Mouse (Mus musculus): ENCODE data around the gene Nsa2. TPM values are rescaled to one million over a fixed set of nuclear protein-coding genes. Genes with fewer than 3 reads are reported as not detected.
"Not testable (repeated sequence)": the region's sequence is repeated elsewhere in the genome, so short reads cannot be mapped to it uniquely, and the experiment has no call there.

Gene Nsa2
- total RNA-seq (2021) = 10 to 100 TPM; 71.6 to 76.4 TPM

DNA sequence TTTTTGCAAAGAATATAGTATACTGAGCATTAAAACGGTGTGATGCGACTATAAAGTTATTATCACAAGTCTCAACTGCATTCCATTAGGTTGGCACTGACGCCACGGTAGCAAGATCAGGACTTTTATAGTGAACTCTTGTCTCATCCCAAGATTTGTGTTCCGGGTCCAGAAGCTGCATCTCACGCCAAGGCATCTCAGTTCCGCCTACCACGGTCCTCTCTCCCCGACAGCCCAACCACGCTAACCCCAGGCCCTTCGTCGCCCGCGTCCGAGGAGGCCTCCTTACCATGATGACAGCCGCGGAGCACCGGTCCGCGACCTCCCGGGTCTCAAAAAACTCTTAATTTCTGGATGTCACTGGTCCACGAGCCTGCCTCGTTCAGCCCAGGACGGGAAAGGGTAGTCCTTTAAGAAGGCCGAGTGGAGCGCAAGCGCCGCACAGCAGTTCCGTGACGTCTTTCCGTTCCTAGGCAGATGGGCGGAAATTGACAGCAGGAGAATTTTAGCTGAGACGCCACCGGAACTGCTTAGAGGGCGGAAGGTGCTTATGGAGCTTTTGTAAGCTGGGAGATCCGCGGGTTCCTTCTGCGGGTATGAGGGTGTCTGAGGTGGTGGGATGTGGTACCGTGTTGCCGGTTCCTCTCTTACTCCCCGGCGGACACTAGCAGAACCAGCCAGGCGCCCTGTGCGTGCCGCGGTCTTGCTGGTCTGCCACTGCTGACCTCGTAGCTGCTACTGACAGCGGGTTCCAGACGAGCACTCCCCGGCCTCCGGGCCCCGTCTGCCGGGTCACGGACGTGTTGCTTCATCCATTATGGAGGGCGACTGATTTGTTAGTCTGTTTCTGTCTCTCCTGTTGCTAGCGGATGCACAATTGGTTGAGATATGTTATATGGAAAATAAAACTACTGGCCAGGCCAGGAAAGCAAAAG lies at the start of gene Nsa2, which contains the start of gene Gfm2:
Gene Nsa2, minus strand, starts transcription at position 472 of the 935 bp plus-strand sequence.
Gene Gfm2, plus strand, starts transcription at position 472 of the 935 bp plus-strand sequence.
- peak; percentile 86 for DNase-seq
- intact Hi-C loops (cut with DNase I) = no loop called here

DNA sequence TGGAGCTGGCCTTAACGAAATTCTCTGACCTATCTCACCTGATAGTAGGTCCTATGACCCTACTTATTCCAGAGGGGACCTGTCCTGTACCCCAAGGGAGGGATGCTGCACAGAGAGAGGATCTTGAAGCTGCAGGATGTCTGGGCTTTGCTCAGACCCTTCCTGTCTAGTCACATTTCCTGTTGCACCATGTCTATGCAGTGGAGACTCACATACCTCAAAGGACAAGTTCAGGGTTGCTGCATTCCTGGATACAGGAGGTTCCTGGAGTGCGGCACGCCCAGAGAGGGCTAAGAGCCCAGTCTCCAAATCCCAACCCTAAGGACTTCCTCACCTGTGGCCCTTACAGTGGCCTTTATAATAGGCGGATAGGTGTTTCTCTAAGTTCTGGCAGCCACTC lies 48.6 kb upstream of the Nsa2 start:
- intact Hi-C loops (cut with DNase I) = no loop called here
- no peak for DNase-seq

DNA sequence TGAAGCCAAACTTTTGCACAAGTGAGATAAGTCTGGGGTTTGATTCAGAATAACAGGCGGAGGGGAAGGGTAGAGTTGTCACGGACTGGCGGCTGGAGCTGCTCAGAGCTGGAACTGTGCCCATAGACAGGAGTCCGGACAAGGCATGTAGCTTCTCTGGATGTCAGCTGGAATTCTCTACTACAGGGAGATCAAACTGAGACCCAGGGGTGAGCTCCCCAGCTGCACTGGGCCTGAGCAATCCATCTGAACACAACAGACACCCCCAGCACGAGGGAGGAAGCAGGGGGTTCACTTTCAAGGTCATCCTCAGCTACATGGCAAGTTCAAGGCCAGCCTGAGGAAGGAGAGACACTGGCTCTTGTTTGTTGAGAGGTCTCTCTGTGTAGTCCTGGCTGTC lies 46.9 kb upstream of the Nsa2 start:
- no peak for DNase-seq
- intact Hi-C loops (cut with DNase I) = no loop called here

DNA sequence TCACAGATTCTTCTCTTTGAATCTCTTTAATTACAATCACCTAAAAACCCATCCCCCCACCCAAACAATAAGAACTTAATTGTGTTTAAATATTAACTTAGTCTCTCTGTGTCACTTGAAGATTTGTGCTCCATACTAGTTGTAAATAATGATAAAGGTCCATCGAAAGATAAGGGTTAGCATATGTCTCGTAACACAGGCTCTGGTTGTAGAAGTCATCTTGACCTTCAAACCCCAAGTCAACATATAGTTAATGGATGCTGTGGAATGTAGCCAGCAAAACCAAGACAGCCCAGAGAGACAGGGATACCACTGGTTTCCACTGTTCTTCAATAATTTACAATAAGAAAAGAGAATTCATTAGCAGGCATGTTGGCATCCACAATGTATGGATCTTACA lies 46.4 kb upstream of the Nsa2 start:
- DNase-seq = no peak

DNA sequence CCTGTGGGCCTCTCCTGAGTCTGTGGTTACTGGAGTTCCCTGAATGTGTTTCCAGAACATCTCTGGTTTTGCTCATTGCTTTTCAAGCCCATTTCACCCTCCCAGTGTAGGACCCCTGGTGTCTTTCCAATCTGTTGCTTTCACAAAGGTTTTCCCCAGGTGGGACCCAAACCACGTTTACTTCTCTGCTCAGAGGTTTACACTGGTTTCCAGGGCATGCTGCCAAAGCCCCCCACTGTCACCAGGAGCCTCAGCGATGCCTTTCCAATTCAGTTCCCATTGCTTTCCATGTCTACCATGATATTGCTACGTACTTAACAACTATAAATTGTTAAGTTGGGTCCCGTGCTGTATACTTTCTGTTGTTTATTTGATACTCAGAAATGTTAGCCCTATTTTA lies 45.1 kb upstream of the Nsa2 start:
- peak; percentile 42 for DNase-seq
- intact Hi-C loops (cut with DNase I) = no loop called here

More for the DNA sequence above, 46.4 kb upstream of the Nsa2 start:
- intact Hi-C loops (cut with DNase I) = no loop called here

DNA sequence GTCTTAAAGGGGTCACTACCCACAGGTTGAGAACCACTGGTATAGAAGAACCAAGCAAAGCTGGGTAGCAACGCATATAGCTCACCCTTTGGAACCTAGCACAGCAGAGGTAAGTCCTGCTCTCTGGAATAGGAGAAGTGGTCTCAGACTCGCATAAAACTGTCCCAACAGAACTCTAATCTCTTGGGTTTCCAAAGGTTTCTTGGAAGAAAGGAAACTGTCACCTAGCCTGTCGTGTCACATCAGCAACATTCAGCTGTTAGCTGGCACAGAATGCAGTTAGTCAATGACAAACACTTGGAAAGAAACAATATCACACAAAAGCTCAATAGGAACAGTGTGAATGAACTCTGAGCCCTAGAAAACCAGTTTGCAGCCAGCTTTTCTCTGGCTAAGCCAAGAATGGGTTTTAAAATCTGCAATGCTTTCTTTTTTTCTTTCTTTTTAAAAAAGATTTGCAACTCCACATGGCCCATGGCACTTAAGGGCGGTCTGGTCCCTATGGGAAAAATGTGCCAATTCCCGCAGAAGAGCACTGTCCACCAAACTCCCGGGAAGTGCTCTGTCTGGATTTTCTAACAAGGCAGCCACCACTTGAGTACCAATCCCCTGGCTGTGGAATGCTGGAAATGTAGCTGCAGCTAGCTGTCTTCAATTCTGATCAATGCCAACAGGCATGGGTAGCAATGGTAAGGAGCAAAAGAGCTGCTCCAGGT lies 42.5 kb upstream of the Nsa2 start:
- intact Hi-C loops (cut with DNase I) = no loop called here

DNA sequence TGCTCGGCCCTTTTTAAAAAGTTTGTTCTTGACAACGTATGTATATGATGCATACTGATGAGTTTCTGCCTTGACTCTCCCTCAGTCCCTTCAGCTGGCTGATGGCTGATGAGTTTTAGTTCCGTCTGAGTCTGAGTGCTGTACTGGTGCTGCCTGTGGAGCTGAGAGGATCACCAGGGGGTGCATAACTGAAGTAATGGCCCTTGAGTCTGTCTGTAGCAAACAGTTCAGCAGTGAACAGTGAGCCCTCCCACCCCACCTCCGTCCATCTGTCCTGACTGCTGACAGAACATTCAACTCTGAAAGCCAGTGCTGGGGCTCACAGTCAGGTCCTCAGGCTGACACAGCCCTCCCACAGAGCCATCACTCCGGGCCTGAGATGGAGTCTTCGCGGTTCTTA lies 41.2 kb upstream of the Nsa2 start:
- intact Hi-C loops (cut with DNase I) = no loop called here
- no peak for DNase-seq

More for the DNA sequence above, 42.5 kb upstream of the Nsa2 start:
- no peak for DNase-seq

DNA sequence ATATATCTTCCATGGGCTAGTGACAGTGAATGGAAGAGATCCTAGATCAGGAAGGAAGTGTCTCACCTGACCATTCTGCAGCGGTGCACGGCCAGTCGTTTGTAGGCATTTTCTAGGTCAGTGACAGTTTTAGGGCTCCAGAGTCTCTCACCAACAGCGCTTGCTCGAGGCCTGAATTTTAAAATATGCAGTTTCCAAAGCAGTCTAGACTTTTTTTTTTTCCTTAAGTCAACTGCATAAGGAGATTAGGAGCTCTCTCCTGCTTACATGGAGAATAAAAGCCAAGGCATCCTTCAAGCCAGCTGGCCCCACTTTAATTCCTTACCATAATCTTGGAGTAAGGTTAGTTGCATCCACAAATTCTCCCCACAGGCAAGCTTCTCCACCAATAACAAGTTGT lies 39.0 kb upstream of the Nsa2 start:
- intact Hi-C loops (cut with DNase I) = no loop called here
- no peak for DNase-seq

DNA sequence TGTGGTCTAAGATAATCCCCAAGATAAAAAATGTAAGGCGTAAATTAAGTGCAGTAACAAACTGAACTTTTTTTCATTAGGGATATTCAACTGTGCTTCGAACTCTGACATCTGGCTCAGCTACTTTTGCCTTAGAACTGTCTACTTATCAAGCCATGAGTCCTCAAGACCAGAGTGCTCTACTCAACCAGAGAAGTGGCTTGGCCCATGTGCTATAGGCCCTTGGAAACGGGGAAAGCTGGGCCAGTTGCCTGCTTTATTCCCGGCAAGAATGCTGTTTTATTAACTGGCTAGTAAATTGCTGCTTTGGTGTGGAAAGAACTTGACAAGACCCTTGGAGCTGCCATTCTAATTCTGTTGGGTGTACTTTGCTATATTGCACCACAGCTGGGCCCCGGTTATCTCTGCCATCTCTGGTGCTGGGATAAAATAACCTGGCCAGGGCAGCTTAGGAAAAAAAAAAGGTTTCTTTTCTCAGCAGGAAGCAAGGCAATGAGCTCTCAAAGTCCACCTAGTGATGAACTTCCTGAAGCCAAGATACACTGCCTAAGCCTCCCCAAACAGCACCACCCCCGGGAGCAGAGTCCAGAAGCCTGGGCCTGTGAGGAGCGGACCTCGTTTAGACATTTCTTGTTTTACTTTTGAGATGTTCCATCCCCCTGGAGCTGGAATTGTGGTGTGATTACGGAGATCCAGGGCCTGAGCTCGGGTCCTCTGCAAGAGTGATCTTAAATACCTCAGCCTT lies 38.0 kb upstream of the Nsa2 start:
- intact Hi-C loops (cut with DNase I) = no loop called here
- DNase-seq = no peak

DNA sequence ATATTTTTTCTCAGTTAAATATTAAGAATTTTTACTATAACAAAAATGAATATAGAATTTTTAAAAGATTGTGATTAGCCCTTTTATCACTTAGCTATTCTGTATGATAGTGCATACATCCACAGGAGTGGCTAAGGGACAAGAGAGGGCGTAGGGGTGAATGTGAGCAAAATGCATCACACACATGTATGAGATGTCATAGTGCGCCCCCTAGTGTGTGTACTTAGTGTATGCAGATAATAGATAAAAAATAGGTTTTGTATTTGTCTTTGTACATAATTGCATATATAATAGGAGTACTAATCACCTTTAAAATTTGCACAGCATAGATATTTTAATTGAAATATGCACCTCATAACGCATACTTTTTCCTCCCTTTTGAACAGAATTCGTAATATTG lies 8.1 kb upstream of the Nsa2 start:
- intact Hi-C loops (cut with DNase I) = no loop called here
- peak; percentile 56 for DNase-seq

DNA sequence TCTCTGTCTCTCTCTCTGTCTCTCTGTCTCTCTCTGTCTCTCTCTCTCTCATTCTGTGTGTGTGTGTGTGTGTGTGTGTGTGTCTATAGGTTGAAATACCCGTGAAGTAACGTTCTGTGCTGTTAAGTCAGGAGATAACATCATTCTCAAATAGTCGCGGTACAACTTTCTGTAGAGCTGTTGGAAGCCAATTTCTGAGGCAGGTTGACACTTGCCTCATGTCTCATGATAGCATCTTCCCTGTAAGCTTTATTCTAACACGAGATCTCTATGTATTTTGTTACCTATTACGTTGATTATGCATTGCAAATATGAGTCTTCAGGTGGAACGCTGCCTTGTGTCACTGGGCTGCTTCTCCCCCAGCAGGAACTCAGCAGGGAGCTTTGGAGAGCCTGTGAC lies 4.6 kb upstream of the Nsa2 start:
- DNase-seq = no peak
- intact Hi-C loops (cut with DNase I) = no loop called here

DNA sequence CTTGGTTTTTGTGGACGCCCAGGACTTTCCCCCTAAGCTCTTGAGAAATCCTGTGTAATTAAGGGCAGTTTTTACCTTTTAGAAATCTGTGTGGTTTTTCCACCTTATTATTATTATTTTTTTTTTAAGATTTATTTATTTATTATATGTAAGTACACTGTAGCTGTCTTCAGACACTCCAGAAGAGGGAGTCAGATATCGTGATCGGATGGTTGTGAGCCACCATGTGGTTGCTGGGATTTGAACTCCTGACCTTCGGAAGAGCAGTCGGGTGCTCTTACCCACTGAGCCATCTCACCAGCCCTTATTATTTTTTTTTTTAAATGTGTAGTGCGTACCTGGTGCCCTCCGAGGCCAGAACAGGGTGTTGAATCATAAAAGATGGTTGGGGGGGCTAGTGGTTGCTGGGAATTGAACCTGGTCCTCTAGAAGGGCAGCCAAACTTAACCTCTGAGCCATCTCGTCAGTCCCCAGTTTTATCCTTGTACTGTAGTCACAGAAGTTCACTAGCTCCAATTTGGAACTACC lies 731 bp upstream of the Nsa2 start:
- DNase-seq; intact Hi-C loops (cut with DNase I): not testable (repeated sequence)

DNA sequence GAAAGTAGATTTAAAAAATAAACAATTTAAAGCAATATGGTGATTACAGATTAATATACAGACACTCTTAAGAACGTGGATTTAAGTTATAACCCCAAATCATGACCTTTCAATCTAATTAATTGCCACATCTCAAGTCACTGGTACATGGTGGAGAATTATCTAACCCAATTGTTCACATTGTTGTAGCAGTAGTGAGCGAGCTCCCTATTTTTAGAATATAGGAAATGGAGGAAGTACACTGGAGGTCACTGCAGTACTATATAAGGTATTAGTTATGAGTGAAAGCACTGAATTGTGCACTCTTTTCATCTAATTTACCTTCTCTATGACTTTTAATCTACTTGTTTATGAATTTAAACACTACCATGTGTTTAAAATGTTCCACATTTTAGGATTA lies 7.3 kb downstream of the Nsa2 start:
- DNase-seq; intact Hi-C loops (cut with DNase I): not testable (repeated sequence)

DNA sequence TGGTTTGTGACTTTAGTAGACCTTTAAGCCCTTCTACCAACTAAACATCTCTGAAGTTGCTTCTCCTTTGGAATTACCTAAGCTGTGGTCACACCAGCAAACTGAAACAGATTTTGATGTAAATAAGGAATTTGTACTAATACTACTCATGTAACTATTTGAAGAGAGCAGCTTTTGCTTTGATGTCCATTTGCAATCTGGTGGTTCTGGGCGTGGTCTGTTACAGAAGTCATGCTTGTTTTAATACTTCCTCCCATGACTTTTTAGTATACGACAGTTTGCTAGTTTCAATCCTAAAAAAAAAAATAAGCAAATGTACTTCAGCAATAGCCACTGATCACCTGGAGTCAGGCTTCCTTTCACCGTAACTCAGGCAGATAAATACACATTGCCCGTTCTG lies 8.1 kb downstream of the Nsa2 start:
- intact Hi-C loops (cut with DNase I) = loop anchor here (10.0 kb wide), 1 partner anchor 475 kb away; no protein-coding TSS in a partner anchor
- not testable (repeated sequence) for DNase-seq

DNA sequence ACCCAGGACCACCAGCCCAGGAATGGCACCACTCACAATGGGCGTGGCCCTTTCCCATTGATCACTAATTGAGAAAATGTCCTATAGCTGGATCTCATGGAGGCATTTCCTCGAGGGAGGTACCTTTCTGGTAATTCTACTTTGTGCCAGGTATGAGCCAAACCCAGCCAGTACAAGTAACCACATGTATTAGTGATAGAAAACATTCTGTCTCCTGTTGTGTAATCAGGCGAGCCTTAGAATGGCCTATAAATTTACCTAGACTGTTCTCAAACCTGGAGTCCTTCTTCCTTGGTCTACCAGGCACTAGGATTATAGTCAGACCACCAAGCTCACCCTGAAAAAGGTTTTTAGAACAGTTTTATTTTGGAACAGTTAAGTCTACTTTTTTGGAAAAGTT lies 16.4 kb downstream of the Nsa2 start:
- intact Hi-C loops (cut with DNase I) = loop anchor here (10.0 kb wide), 1 partner anchor 467 kb away; no protein-coding TSS in a partner anchor
- DNase-seq = no peak

DNA sequence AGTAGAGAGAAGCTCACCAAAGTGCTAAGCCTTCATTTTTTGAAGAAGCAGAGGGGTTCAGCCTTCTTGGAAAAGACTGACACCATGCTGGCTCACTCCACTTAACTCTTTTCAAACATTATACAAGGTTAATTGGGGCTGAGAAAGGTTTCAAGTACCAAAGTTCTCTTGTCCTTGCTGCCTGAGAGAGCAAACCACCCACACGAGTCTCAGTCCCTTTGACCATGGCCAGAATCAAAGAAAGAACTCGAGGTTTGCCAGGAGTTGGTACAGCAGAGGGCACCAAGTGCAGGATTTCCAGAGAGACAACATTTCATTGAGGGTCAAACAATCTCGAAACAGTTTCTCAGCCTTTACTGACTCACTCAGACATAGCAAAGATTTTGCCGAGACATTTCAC lies 28.7 kb downstream of the Nsa2 start:
- intact Hi-C loops (cut with DNase I) = no loop called here
- no peak for DNase-seq

DNA sequence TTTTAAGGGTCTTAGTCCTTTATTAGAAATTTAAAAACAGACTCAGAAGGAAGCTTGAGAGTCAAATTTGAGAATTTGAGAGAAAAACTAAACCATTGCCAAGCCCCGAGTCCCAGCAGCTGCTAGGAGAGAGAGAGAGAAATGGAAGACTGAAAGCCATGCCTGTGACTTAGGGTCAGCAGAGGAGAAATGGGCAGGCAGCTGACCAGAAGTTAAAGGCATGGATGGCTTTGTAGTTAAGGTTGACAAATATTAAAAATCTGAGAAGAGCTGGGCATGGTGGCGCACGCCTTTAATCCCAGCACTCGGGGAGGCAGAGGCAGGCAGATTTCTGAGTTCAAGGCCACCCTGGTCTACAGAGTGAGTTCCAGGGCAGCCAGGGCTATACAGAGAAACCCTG lies 30.0 kb downstream of the Nsa2 start:
- intact Hi-C loops (cut with DNase I); DNase-seq: not testable (repeated sequence)

DNA sequence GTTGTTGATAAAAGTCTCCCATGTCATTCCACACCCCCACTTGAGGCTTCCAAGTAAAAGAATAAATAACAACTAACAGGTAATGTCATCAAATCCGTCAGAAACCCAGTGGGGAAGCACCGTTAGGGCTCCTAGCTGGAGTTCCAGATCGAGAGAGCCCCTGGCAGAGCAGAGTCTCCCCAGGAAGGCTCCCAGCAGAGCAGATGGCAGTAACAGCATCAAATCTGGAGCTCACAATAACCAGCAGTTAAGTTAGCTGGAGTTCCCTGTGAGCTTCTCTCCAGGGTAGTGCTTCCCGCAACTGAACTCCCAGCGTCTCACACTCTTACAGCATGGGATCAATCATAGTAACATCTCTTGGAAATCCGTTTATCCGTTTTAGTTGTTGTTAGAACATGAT lies 32.7 kb downstream of the Nsa2 start:
- intact Hi-C loops (cut with DNase I) = no loop called here
- DNase-seq = no peak

DNA sequence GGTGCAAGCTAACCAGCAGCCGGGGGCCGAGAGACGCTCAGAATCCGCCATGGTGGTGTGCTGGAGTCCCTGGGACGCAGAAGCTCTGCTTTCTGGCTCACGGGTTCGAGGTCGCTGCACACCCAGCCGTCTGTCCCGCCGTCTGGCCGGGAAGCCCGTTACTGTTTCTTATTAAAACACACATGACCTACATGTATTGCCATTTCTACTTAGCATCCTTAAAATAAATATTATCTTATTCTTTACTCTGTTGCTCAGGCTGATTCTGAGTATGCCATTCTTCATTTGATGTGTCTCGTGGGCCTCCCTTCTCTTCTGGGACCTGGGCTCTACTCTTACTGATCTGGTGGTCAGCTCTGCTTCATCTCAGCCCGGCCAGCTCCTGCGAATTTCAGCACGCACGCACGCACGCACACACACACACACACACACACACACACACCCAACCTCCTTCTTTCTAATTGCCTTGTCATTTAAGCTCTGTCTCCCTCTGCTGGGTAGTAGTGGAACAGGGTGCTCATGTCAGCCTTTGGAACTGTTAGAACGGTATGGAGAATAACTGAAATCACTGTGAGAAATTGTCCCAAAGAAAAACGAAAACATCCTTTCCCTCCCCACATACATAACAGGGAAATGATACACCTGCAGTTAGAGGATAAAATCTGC lies 38.4 kb downstream of the Nsa2 start, which contains the start of gene Gm6169:
Gene Gm6169, minus strand, starts transcription at position 51 of the 666 bp plus-strand sequence.
- intact Hi-C loops (cut with DNase I) = no loop called here
- DNase-seq = peak; percentile 68

DNA sequence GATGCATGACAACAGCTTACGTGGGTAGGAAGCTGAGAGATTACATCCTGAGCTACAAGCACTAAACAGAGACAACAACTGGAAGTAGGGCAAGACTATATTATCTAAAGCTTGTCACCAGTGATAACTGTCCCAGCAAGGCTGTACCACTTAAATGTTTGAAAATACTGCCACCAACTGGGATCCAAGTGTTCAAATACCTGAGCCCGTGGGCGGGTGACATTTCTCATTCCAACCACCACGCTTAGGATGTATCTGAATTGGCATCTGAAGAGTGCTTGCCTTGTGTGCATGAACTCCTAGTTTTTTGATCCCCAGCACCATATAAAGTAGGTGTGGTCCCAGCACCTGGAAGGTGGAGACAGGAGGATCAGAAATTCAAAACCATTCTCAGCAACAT lies 42.0 kb downstream of the Nsa2 start:
- intact Hi-C loops (cut with DNase I) = no loop called here
- no peak for DNase-seq
